Mouse (Mus musculus): ENCODE data around the gene Klhl23.

GRCm38 (mm10) chr2:69825898-69826297 lies 4.2 kb downstream of the Klhl23 start:
- no peak for TF ChIP-seq CTCF (IDR thresholded peaks at IDR 0.05; ENCODE audit: low read depth, low read length)
- no peak for TF ChIP-seq GATA2 (IDR thresholded peaks at IDR 0.05; ENCODE audit: borderline replicate concordance, low read depth, low read length)
- no peak for TF ChIP-seq GATA1 (IDR thresholded peaks at IDR 0.05; ENCODE audit: borderline replicate concordance, low read length)

Measured in G1E (cell line).